21 mouse cellular contexts compared by ENCODE assay signal in the genomic region with DNA sequence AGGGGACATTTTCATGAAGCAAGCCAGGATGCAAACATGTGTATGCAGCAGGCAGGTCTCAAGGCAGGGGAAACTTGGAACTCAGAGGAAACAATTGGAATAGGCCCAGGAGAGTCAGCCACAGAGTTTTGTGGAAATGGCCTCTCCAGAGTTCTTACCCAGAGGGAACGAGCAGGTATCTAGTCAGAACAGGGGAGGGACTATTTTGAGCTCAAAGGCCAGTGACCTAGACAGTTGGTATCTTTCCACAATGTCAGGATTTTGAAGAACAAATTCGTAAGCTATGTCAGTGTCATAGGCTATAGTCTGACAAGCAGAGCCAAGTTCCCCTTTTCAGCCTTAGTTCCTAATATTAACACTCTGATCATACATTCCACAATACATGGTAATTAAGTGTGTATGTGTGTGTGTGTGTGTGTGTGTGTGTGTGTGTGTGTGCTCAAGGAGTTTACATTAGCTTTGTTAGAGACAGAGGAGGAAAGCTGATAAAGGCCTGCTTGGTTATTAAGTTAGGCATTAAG.
DNase-seq lines count a peak whose midpoint lies in the region; ATAC-seq and TF ChIP-seq lines count a peak whose summit lies in the region.
"Had no signal": no experiment of that assay in that cellular context is flagged by ENCODE, and none has a peak within 500 bp of the region (broad histone marks: within the 10 kb centered on the region; RNA-seq: fewer than 3 reads in every experiment).

No protein-coding gene starts in this region.

- WGBS in kidney, adult 2 months, result 43% methylated on average over 2 of the region's 2 CpGs
- 66% methylated on average over 2 of the region's 2 CpGs for WGBS in kidney, embryonic 16.5 days
- whole genome bisulfite sequencing in neural tube, embryonic 15.5 days, result 76% methylated on average over 2 of the region's 2 CpGs
- 85% methylated on average over 2 of the region's 2 CpGs for WGBS in forebrain, embryonic 14.5 days

- no peak overlapping the region for H3K4me3 ChIP-seq in kidney, adult 2 months (ENCODE audit: insufficient read depth, low read depth, low read length)
- no peak overlapping the region for H3K4me3 ChIP-seq in kidney, embryonic 16.5 days (ENCODE audit: low read length)
- no peak overlapping the region for H3K4me3 ChIP-seq in neural tube, embryonic 15.5 days (replicated peaks)
- no peak overlapping the region for H3K4me3 ChIP-seq in forebrain, embryonic 14.5 days (ENCODE audit: low read depth, low read length)
- H3K4me3 ChIP-seq: embryonic facial prominence, embryonic 10.5 days; forebrain, embryonic 13.5 days; hindbrain, embryonic 12.5 days; neural tube, embryonic 12.5 days had no signal

- peak overlapping the region; percentile 51; the same call in 1 of the 2 replicates for H3K27ac ChIP-seq in kidney, adult 2 months (ENCODE audit: insufficient read depth, low read depth, low read length)
- H3K27ac ChIP-seq in kidney, embryonic 16.5 days (ENCODE audit: low read length), result no peak overlapping the region
- peak overlapping the region; percentile 33 for H3K27ac ChIP-seq in neural tube, embryonic 15.5 days (replicated peaks)
- H3K27ac ChIP-seq in forebrain, embryonic 14.5 days (ENCODE audit: low read depth, low read length), result no peak overlapping the region
- H3K27ac ChIP-seq: embryonic facial prominence, embryonic 10.5 days; forebrain, embryonic 13.5 days; hindbrain, embryonic 12.5 days; liver, embryonic 14.5 days; neural tube, embryonic 12.5 days had no signal

- H3K9me3 ChIP-seq in kidney, embryonic 16.5 days (ENCODE audit: low read length), result no peaks in the 10 kb centered on the region
- H3K9me3 ChIP-seq in neural tube, embryonic 15.5 days (replicated peaks), result 0 out of 2 replicates have a peak, but pooled peaks cover 4% of the 10 kb centered on the region
- H3K9me3 ChIP-seq in forebrain, embryonic 14.5 days (replicated peaks; ENCODE audit: control insufficient read depth, low read length), result no peaks in the 10 kb centered on the region
- H3K9me3 ChIP-seq: embryonic facial prominence, embryonic 10.5 days; hindbrain, embryonic 12.5 days; neural tube, embryonic 12.5 days had no signal

- peak; percentile 63 for DNase-seq in kidney, adult 2 months
- DNase-seq in neural tube, embryonic 10.5 days (ENCODE audit: extremely low spot score, low spot score), result no peak
- peak; percentile 67 for DNase-seq in splenic B cell, adult 2 months (ENCODE audit: low read depth, low spot score)
- DNase-seq in heart, postnatal 36 days, result no peak
- no peak for DNase-seq in forebrain, embryonic 14.5 days (ENCODE audit: low spot score)
- no peak for DNase-seq in spleen, postnatal 36 days (ENCODE audit: low spot score in 2 of 2)
- DNase-seq: adrenal gland, postnatal 25 days; cerebellum, adult 18-20 months; cerebellum, postnatal 36 days; gastrocnemius, postnatal 10 days; lung, postnatal 14 days; spleen, adult 18-20 months; thymus, postnatal 25 days had no signal

- ATAC-seq in kidney, embryonic 16.5 days (ENCODE audit: low FRiP score, low TSS enrichment), result no peak
- no peak for ATAC-seq in neural tube, embryonic 15.5 days (ENCODE audit: low FRiP score)
- ATAC-seq in forebrain, embryonic 14.5 days, result no peak
- ATAC-seq: forebrain, embryonic 13.5 days had no signal

- TF ChIP-seq CTCF in kidney, adult 2 months (conservative IDR thresholded peaks at IDR 0.05; ENCODE audit: insufficient read depth, insufficient read length, low read depth, low read length), result no peak

- no peak overlapping the region for H3K9ac ChIP-seq in kidney, embryonic 16.5 days (replicated peaks; ENCODE audit: low read length)
- no peak overlapping the region for H3K9ac ChIP-seq in neural tube, embryonic 15.5 days (replicated peaks)
- no peak overlapping the region for H3K9ac ChIP-seq in forebrain, embryonic 14.5 days (ENCODE audit: low read length)
- H3K9ac ChIP-seq: forebrain, embryonic 13.5 days; hindbrain, embryonic 12.5 days; liver, embryonic 14.5 days; neural tube, embryonic 12.5 days had no signal

- H3K4me2 ChIP-seq in kidney, embryonic 16.5 days (replicated peaks; ENCODE audit: low read depth, low read length), result no peak overlapping the region
- H3K4me2 ChIP-seq in neural tube, embryonic 15.5 days, result no peak overlapping the region
- no peak overlapping the region for H3K4me2 ChIP-seq in forebrain, embryonic 14.5 days (ENCODE audit: low read length)
- H3K4me2 ChIP-seq: forebrain, embryonic 13.5 days; hindbrain, embryonic 12.5 days; neural tube, embryonic 12.5 days had no signal

- no peaks in the 10 kb centered on the region for H3K4me1 ChIP-seq in kidney, adult 2 months (ENCODE audit: control insufficient read depth, insufficient read depth, low read length)
- no peaks in the 10 kb centered on the region for H3K4me1 ChIP-seq in kidney, embryonic 16.5 days (ENCODE audit: insufficient read depth, low read length)
- peaks cover 14% of the 10 kb centered on the region for H3K4me1 ChIP-seq in neural tube, embryonic 15.5 days
- no peaks in the 10 kb centered on the region for H3K4me1 ChIP-seq in forebrain, embryonic 14.5 days (ENCODE audit: control insufficient read depth, insufficient read depth, low read length)
- H3K4me1 ChIP-seq: embryonic facial prominence, embryonic 10.5 days; forebrain, embryonic 13.5 days; hindbrain, embryonic 12.5 days; neural tube, embryonic 12.5 days had no signal

- TF ChIP-seq POLR2A in kidney, adult 2 months (IDR thresholded peaks at IDR 0.05; ENCODE audit: low read depth, low read length), result no peak

- H3K36me3 ChIP-seq in kidney, adult 2 months (ENCODE audit: control insufficient read depth, insufficient read depth, low read length), result no peaks in the 10 kb centered on the region
- no peaks in the 10 kb centered on the region for H3K36me3 ChIP-seq in kidney, embryonic 16.5 days (ENCODE audit: insufficient read depth, low read length)
- no peaks in the 10 kb centered on the region for H3K36me3 ChIP-seq in neural tube, embryonic 15.5 days
- no peaks in the 10 kb centered on the region for H3K36me3 ChIP-seq in splenic B cell, adult 2 months (ENCODE audit: control insufficient read depth, insufficient read depth, low read length, poor library complexity, severe bottlenecking)
- no peaks in the 10 kb centered on the region for H3K36me3 ChIP-seq in forebrain, embryonic 14.5 days (ENCODE audit: control insufficient read depth, insufficient read depth, low read length)
- H3K36me3 ChIP-seq: embryonic facial prominence, embryonic 10.5 days; G1E; hindbrain, embryonic 12.5 days; neural tube, embryonic 12.5 days had no signal

- intact Hi-C loops in heart, postnatal 36 days (cut with DNase I), result no loop called here

- H3K27me3 ChIP-seq in kidney, adult 2 months (replicated peaks; ENCODE audit: control insufficient read depth, insufficient read depth, low read length), result no peaks in the 10 kb centered on the region
- H3K27me3 ChIP-seq in kidney, embryonic 16.5 days (ENCODE audit: insufficient read depth, low read length), result no peaks in the 10 kb centered on the region
- no peaks in the 10 kb centered on the region for H3K27me3 ChIP-seq in neural tube, embryonic 15.5 days (replicated peaks)
- H3K27me3 ChIP-seq in splenic B cell, adult 2 months (ENCODE audit: control insufficient read depth, insufficient read depth, low read length, poor library complexity, severe bottlenecking), result no peaks in the 10 kb centered on the region
- no peaks in the 10 kb centered on the region for H3K27me3 ChIP-seq in forebrain, embryonic 14.5 days (replicated peaks; ENCODE audit: control insufficient read depth, insufficient read depth, low read length)
- H3K27me3 ChIP-seq: forebrain, embryonic 13.5 days; hindbrain, embryonic 12.5 days; neural tube, embryonic 12.5 days had no signal

Comparison
In these comparisons a context has a peak if more than half of its experiments do, and no peak if none do; other contexts are left out.
1. H3K27ac ChIP-seq: peak in kidney, adult 2 months (single experiment) and neural tube, embryonic 15.5 days (single experiment); none in kidney, embryonic 16.5 days (single experiment) and forebrain, embryonic 14.5 days (single experiment).
2. DNase-seq: peak in kidney, adult 2 months (single experiment) and splenic B cell, adult 2 months (single experiment); none in neural tube, embryonic 10.5 days (single experiment), heart, postnatal 36 days (0 of 2), forebrain, embryonic 14.5 days (single experiment) and spleen, postnatal 36 days (0 of 2).